Mouse (Mus musculus): ENCODE results near the gene Kcnq5. TPM values are rescaled to one million over a fixed set of nuclear protein-coding genes. Genes with fewer than 3 reads are reported as not detected.
"Not testable (repeated sequence)": the region's sequence is repeated elsewhere in the genome, so short reads cannot be mapped to it uniquely, and the experiment has no call there.

The Kcnq5 gene
- polyA plus RNA-seq, 1 experiment from 2014 or later = 0.72 TPM

- DNase-seq (ENCODE audit: low spot score) = no peak
- Histone ChIP-seq H3K27ac (no peak overlapping the region), H3K4me3 (no peak overlapping the region), H3K4me1 (replicated peaks) (no peaks in the 10 kb centered on the region), H3K9me3 (no peaks in the 10 kb centered on the region), H3K27me3 (ENCODE audit: insufficient read depth, poor library complexity, severe bottlenecking) (no peaks in the 10 kb centered on the region), H3K36me3 (no peaks in the 10 kb centered on the region)
- 85% methylated on average over 2 of the region's 2 CpGs for WGBS
Observed at GRCm38 (mm10) chr1:21805064-21805463, 156.7 kb downstream of the Kcnq5 start.

- H3K27me3 ChIP-seq (ENCODE audit: insufficient read depth, poor library complexity, severe bottlenecking) = no peaks in the 10 kb centered on the region
- no peaks in the 10 kb centered on the region for H3K9me3 ChIP-seq
- no peaks in the 10 kb centered on the region for H3K4me1 ChIP-seq (replicated peaks)
- no peaks in the 10 kb centered on the region for H3K36me3 ChIP-seq
- 76% methylated on average over 2 of the region's 2 CpGs for WGBS
- no peak overlapping the region for H3K4me3 ChIP-seq
- no peak overlapping the region for H3K27ac ChIP-seq
- DNase-seq (ENCODE audit: low spot score) = no peak
Observed at GRCm38 (mm10) chr1:21804477-21804866, 157.3 kb downstream of the Kcnq5 start.

DNA sequence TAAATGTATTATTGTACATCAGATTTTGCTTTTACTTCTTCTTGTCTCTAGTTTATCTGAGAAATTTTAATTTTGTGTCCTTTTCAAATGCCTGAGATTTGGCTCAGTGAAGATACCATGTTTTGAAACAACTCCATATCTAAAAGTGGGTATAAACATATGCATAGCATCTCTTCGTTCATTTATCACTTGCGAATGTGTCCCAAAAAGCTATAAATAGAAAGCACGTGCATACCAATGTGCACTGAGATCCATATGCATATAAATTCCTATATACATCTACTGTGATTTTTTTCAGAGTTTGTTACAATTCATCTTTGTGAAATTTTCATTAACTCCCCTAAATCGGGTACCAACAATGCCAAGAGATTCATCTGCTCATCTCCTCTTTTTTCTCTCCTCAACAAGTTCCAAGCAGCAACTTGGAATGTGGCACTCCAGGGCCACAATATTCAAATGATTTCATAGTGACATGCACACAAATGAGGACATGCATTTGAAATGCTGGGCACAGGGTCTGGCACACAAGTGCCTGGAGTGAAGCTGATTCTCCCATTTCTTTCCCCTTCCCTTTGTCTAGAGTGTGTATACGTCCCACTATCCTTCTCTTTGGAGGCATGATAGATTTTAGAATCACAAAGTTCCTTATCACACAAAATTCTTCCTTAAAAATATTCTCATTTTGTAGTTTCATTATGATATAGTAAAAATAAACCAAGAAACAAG is 157.8 kb downstream of the Kcnq5 start:
- no peak overlapping the region for H3K27ac ChIP-seq
- H3K27me3 ChIP-seq (ENCODE audit: insufficient read depth, poor library complexity, severe bottlenecking) = no peaks in the 10 kb centered on the region
- no peak for DNase-seq (ENCODE audit: low spot score)
- H3K36me3 ChIP-seq = no peaks in the 10 kb centered on the region
- H3K4me3 ChIP-seq = no peak overlapping the region
- H3K4me1 ChIP-seq (replicated peaks) = no peaks in the 10 kb centered on the region
- no peaks in the 10 kb centered on the region for H3K9me3 ChIP-seq
- WGBS = 85% methylated on average over 5 of the region's 5 CpGs

GRCm38 (mm10) chr1:21780746-21781145 is 181.0 kb downstream of the Kcnq5 start:
- 86% methylated on average over 5 of the region's 5 CpGs for WGBS
- H3K9me3 ChIP-seq = no peaks in the 10 kb centered on the region

DNA sequence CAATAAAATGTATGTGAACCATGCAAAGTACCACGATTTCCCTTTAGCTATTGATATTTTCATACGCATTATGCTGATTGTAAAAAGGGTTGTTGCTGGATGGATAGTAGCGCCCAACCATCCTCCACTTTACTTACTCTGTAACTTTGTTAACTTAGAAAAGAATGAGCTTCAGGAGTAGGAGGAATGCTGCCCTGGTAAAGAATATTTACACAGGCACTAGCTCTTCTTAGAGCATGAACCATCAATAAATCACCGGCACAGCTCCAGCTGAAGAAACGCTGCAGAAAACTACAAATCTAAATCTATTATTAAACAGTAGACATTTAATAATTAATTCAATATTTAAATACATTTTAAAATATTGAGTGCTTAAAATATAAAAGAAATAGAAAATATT is 184.2 kb downstream of the Kcnq5 start:
- no peaks in the 10 kb centered on the region for H3K4me1 ChIP-seq (replicated peaks)
- H3K36me3 ChIP-seq = no peaks in the 10 kb centered on the region
- H3K4me3 ChIP-seq = no peak overlapping the region
- 90% methylated on average over 5 of the region's 5 CpGs for WGBS
- no peaks in the 10 kb centered on the region for H3K9me3 ChIP-seq
- DNase-seq (ENCODE audit: low spot score) = no peak
- H3K27ac ChIP-seq = no peak overlapping the region
- no peaks in the 10 kb centered on the region for H3K27me3 ChIP-seq (ENCODE audit: insufficient read depth, poor library complexity, severe bottlenecking)

More at GRCm38 (mm10) chr1:21780746-21781145, 181.0 kb downstream of the Kcnq5 start:
- Histone ChIP-seq H3K4me1 (replicated peaks) (no peaks in the 10 kb centered on the region), H3K27me3 (ENCODE audit: insufficient read depth, poor library complexity, severe bottlenecking) (no peaks in the 10 kb centered on the region), H3K4me3 (no peak overlapping the region), H3K36me3 (no peaks in the 10 kb centered on the region), H3K27ac (no peak overlapping the region)
- no peak for DNase-seq (ENCODE audit: low spot score)

DNA sequence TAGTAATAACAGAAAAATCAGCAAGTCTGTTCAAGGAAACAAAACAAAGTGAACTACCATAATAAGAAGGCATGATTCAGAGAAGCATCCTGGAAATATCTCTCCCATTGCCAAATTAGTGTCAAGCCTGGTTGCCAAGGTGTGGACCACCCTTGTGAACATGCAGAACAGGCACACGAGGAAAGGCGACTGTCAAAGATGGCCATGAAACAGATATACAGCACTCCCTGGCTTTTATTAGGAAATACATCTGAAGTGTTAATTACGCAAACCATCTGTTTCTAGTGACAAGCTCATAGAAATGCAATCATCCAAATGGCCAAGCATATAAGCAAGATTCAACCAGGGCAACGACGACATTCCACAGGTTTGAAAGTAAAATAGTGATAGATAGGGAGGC is 187.8 kb downstream of the Kcnq5 start:
- no peak overlapping the region for H3K4me3 ChIP-seq
- H3K9me3 ChIP-seq = no peaks in the 10 kb centered on the region
- DNase-seq (ENCODE audit: low spot score) = no peak
- H3K27ac ChIP-seq = no peak overlapping the region
- no peaks in the 10 kb centered on the region for H3K4me1 ChIP-seq (replicated peaks)
- no peaks in the 10 kb centered on the region for H3K27me3 ChIP-seq (ENCODE audit: insufficient read depth, poor library complexity, severe bottlenecking)
- 89% methylated on average over 5 of the region's 5 CpGs for WGBS
- no peaks in the 10 kb centered on the region for H3K36me3 ChIP-seq

GRCm38 (mm10) chr1:21770494-21770893 is 191.2 kb downstream of the Kcnq5 start:
- Histone ChIP-seq H3K27ac (no peak overlapping the region), H3K27me3 (ENCODE audit: insufficient read depth, poor library complexity, severe bottlenecking) (no peaks in the 10 kb centered on the region), H3K36me3 (no peaks in the 10 kb centered on the region), H3K9me3 (no peaks in the 10 kb centered on the region), H3K4me1 (replicated peaks) (no peaks in the 10 kb centered on the region), H3K4me3 (no peak overlapping the region)
- DNase-seq (ENCODE audit: low spot score) = no peak
- WGBS = 86% methylated on average over 1 of the region's 1 CpGs

GRCm38 (mm10) chr1:21749297-21749696 is 212.4 kb downstream of the Kcnq5 start:
- DNase-seq (ENCODE audit: low spot score) = no peak
- no peaks in the 10 kb centered on the region for H3K27me3 ChIP-seq (ENCODE audit: insufficient read depth, poor library complexity, severe bottlenecking)
- 87% methylated on average over 1 of the region's 1 CpGs for WGBS
- no peaks in the 10 kb centered on the region for H3K9me3 ChIP-seq
- no peak overlapping the region for H3K4me3 ChIP-seq
- no peak overlapping the region for H3K27ac ChIP-seq
- H3K4me1 ChIP-seq (replicated peaks) = no peaks in the 10 kb centered on the region
- H3K36me3 ChIP-seq = no peaks in the 10 kb centered on the region

GRCm38 (mm10) chr1:21729131-21729530 is 232.6 kb downstream of the Kcnq5 start:
- Histone ChIP-seq H3K4me1 (replicated peaks) (no peaks in the 10 kb centered on the region), H3K36me3 (no peaks in the 10 kb centered on the region), H3K4me3 (no peak overlapping the region), H3K27me3 (ENCODE audit: insufficient read depth, poor library complexity, severe bottlenecking) (no peaks in the 10 kb centered on the region), H3K27ac (no peak overlapping the region), H3K9me3 (no peaks in the 10 kb centered on the region)
- no peak for DNase-seq (ENCODE audit: low spot score)
- 78% methylated on average over 1 of the region's 1 CpGs for WGBS

- not testable (repeated sequence) for H3K4me1 ChIP-seq (replicated peaks); H3K27ac ChIP-seq; H3K36me3 ChIP-seq; H3K4me3 ChIP-seq; DNase-seq (ENCODE audit: low spot score); H3K9me3 ChIP-seq; H3K27me3 ChIP-seq (ENCODE audit: insufficient read depth, poor library complexity, severe bottlenecking)
- WGBS = 79% methylated on average over 2 of the region's 2 CpGs
Observed at GRCm38 (mm10) chr1:21723231-21723630, 238.5 kb downstream of the Kcnq5 start.

DNA sequence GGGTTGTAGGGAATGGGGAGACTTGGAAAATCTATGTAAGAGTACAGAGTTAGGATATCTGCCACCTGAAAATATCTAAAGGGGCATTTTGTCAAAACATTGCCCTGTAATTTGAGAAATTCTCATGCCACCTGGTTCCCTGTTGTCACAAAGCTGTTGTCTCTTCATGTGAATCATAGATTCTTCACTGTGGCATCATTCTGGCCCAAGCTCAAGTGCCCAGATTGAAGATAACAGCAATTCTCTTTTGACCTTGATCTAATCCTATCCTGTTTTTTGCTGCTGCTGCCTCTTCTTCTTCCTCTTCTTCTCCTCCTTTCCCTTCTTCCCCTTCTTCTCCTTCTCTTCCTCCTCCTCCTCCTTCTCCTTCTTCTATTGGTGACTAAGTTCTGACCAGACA is 240.5 kb downstream of the Kcnq5 start:
- no peaks in the 10 kb centered on the region for H3K4me1 ChIP-seq (replicated peaks)
- H3K27me3 ChIP-seq (ENCODE audit: insufficient read depth, poor library complexity, severe bottlenecking) = no peaks in the 10 kb centered on the region
- no peaks in the 10 kb centered on the region for H3K36me3 ChIP-seq
- H3K4me3 ChIP-seq = no peak overlapping the region
- H3K9me3 ChIP-seq = no peaks in the 10 kb centered on the region
- H3K27ac ChIP-seq = no peak overlapping the region
- DNase-seq (ENCODE audit: low spot score) = no peak

GRCm38 (mm10) chr1:21714816-21715215 is 246.9 kb downstream of the Kcnq5 start:
- Histone ChIP-seq H3K4me1 (replicated peaks) (no peaks in the 10 kb centered on the region), H3K9me3 (no peaks in the 10 kb centered on the region), H3K27me3 (ENCODE audit: insufficient read depth, poor library complexity, severe bottlenecking) (no peaks in the 10 kb centered on the region), H3K27ac (no peak overlapping the region), H3K36me3 (no peaks in the 10 kb centered on the region), H3K4me3 (no peak overlapping the region)
- 83% methylated on average over 3 of the region's 3 CpGs for WGBS
- DNase-seq (ENCODE audit: low spot score) = no peak

GRCm38 (mm10) chr1:21712711-21713110 is 249.0 kb downstream of the Kcnq5 start:
- no peak overlapping the region for H3K4me3 ChIP-seq
- no peaks in the 10 kb centered on the region for H3K4me1 ChIP-seq (replicated peaks)
- no peaks in the 10 kb centered on the region for H3K9me3 ChIP-seq
- WGBS = 79% methylated on average over 2 of the region's 2 CpGs
- no peaks in the 10 kb centered on the region for H3K27me3 ChIP-seq (ENCODE audit: insufficient read depth, poor library complexity, severe bottlenecking)
- no peak overlapping the region for H3K27ac ChIP-seq
- DNase-seq (ENCODE audit: low spot score) = no peak
- H3K36me3 ChIP-seq = no peaks in the 10 kb centered on the region

DNA sequence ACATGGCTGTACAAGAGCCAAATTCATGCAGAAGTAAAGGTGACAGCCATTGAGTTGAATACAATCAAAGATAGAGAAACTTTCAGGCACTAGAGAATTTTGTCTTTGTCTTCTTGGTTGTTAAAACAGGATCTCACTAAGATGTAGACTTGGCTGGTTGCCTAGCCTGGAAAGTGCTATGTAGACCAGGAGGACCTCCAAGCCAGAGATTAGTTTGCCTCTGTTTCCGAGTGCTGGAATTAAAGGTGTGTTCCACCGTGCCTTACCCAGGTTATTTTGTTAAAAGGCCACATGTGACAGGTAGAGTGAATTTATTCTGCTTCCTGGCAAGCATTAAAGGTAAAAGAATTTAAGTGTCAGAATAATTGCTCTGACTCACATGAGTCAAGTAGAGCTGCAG is 271.3 kb downstream of the Kcnq5 start:
- Histone ChIP-seq H3K36me3 (no peaks in the 10 kb centered on the region), H3K27me3 (ENCODE audit: insufficient read depth, poor library complexity, severe bottlenecking) (no peaks in the 10 kb centered on the region), H3K9me3 (no peaks in the 10 kb centered on the region), H3K27ac (no peak overlapping the region), H3K4me3 (no peak overlapping the region), H3K4me1 (replicated peaks) (no peaks in the 10 kb centered on the region)
- WGBS = 90% methylated on average over 2 of the region's 2 CpGs
- DNase-seq (ENCODE audit: low spot score) = no peak

Data from hindbrain, embryonic 10.5 days (tissue).